Mouse (Mus musculus) midbrain, embryonic 10.5 days (tissue): ENCODE data around the gene Hinfp. TPM values are rescaled to one million over a fixed set of nuclear protein-coding genes. Genes with fewer than 3 reads are reported as not detected.
"Not testable (repeated sequence)": the region's sequence is repeated elsewhere in the genome, so short reads cannot be mapped to it uniquely, and the experiment has no call there.

ENCODE experiments used
- DNase-seq: peaks from one replicate; pipeline ENCODE4 v3.0.0-alpha.2; 2017; ENCODE audit warnings: low spot score
- H3K27ac ChIP-seq: fragments of 300-500 bp; sonication (generic); replicated peaks from 2 replicates; pipeline ENCODE4 v1.5.1; 2016; ENCODE audit warnings: mild to moderate bottlenecking
- H3K27me3 ChIP-seq: fragments of 300-500 bp; sonication (generic); 2 replicates; pipeline ENCODE4 v1.6.1; 2016; ENCODE audit warnings: low read depth, mild to moderate bottlenecking; ENCODE audit not compliant: poor library complexity, severe bottlenecking
- H3K36me3 ChIP-seq: fragments of 300-500 bp; sonication (generic); 2 replicates; pipeline ENCODE4 v1.6.1; 2016; ENCODE audit warnings: mild to moderate bottlenecking, moderate library complexity
- H3K4me1 ChIP-seq: fragments of 300-500 bp; sonication (generic); 2 replicates; pipeline ENCODE4 v1.6.1; 2016
- H3K4me3 ChIP-seq: fragments of 300-500 bp; sonication (generic); 2 replicates; pipeline ENCODE4 v1.5.1; 2016; ENCODE audit warnings: mild to moderate bottlenecking, moderate library complexity
- H3K9me3 ChIP-seq: fragments of 300-500 bp; sonication (generic); replicated peaks from 2 replicates; pipeline ENCODE4 v1.6.1; 2016; ENCODE audit warnings: mild to moderate bottlenecking
- WGBS: fragments of 180-500 bp; shearing (Covaris S2); methylation state at CpG from one replicate; pipeline ENCODE4 v1.1.7; 2016; 5-methylcytosine and 5-hydroxymethylcytosine counted together
- polyA plus RNA-seq: library from polyadenylated mRNA; unstranded; fragments of >200 nt; fragmentation: Nextera tagmentation; extraction: Ambion mirVana; gene quantifications from 2 replicates; pipeline ENCODE4 v1.2.1, GENCODE M21; 2016

Hinfp gene
- polyA plus RNA-seq, 1 experiment from 2014 or later = 29.4 TPM

DNA sequence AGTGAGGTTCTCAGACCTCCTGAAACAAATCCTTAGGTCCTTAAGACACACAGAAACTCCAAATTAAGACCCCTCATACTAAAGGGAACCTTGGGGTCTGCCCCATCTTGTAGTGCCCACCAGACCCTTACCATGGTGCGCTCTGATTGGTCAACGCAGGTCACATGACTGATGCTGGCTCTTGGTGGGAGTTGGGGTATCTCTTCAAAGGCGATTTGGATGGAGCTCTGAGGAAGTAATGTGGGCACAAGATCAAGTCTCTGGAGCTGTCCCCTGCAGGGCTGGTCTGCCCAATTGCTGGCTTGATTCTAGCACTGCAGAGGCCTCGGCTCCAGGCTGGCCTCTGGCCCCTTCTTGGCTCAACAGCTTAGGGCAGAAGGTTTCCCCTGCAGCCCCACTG, 12.0 kb upstream of the Hinfp start:
- Histone ChIP-seq H3K9me3 (no peaks in the 10 kb centered on the region), H3K27ac (no peak overlapping the region), H3K4me3 (peak overlapping the region; percentile 84), H3K27me3 (peaks cover 26% of the 10 kb centered on the region), H3K36me3 (peaks cover 52% of the 10 kb centered on the region), H3K4me1 (peaks cover 45% of the 10 kb centered on the region)
- 64% methylated on average over 4 of the region's 4 CpGs for WGBS
- no peak for DNase-seq

- 91% methylated on average over 18 of the region's 18 CpGs for WGBS
- DNase-seq = no peak
- peaks cover 45% of the 10 kb centered on the region for H3K27me3 ChIP-seq
- H3K4me1 ChIP-seq = peaks cover 61% of the 10 kb centered on the region
- H3K9me3 ChIP-seq = no peaks in the 10 kb centered on the region
- H3K27ac ChIP-seq = no peak overlapping the region
- no peak overlapping the region for H3K4me3 ChIP-seq
- peaks cover 59% of the 10 kb centered on the region for H3K36me3 ChIP-seq
Measured at GRCm38 (mm10) chr9:44314910-44315309, 9.4 kb upstream of the Hinfp start.

DNA sequence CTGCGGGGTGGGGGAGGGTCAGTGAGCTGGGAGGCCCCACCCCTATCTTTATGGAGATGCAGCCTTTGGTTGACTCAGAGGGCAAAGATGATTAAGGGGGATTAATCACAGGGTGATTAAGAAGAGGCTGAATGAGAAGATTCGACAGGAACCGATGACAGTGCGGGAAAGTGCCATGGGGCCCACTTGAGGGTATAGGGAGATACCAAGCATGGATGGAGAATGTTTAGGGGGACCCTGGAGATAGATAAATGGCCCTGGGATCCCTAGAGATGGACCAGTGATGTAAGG, 8.7 kb upstream of the Hinfp start:
- Histone ChIP-seq H3K4me1 (peaks cover 58% of the 10 kb centered on the region), H3K36me3 (peaks cover 59% of the 10 kb centered on the region), H3K27ac (no peak overlapping the region), H3K27me3 (peaks cover 45% of the 10 kb centered on the region), H3K9me3 (no peaks in the 10 kb centered on the region), H3K4me3 (no peak overlapping the region)
- DNase-seq = no peak
- 54% methylated on average over 4 of the region's 4 CpGs for WGBS

DNA sequence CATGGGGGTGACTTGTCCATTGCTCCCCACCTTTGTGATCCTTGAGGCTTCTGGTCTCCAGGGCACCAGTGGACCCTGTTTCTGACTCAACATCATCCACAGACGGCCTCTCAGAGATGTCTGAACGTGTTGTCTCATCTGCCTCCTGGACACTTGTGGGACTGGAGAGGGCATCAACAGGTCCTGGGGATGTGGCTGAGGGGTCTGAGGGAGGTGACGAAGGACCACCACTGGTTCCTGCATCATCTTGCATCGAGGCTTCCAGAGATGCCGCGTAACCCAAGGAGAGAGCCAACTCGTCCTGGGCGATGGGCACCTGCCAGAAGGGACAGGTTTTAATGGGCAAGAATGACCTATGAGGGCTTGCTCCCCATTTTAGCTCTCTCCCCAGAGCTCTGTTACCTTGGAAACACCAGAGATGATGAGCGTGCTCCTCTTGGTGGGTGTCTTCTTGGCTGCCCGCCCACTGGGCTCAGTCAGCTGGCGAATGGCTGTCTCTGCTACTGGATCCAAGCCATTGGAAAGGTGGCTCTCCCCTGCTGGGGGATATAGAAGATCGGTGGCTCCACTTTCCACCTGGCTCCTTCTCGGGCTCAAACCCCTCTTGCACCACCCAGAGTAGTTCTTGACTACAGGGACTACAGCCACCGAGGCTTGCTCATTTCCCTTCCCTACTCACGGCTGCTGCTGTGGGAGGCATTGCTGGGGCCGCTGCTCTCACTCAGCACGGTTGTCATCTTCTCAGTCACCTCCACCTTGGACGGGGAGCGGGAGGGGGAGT, 8.2 kb upstream of the Hinfp start:
- Histone ChIP-seq H3K4me1 (peaks cover 52% of the 10 kb centered on the region), H3K9me3 (no peaks in the 10 kb centered on the region), H3K36me3 (peaks cover 59% of the 10 kb centered on the region), H3K4me3 (no peak overlapping the region), H3K27me3 (peaks cover 41% of the 10 kb centered on the region), H3K27ac (no peak overlapping the region)
- WGBS = 72% methylated on average over 19 of the region's 19 CpGs
- DNase-seq = no peak

GRCm38 (mm10) chr9:44311136-44312134, 6.0 kb upstream of the Hinfp start:
- H3K9me3 ChIP-seq = no peaks in the 10 kb centered on the region
- H3K36me3 ChIP-seq = peaks cover 47% of the 10 kb centered on the region
- 5% methylated on average over 27 of the region's 27 CpGs for WGBS
- peaks cover 33% of the 10 kb centered on the region for H3K4me1 ChIP-seq
- H3K27me3 ChIP-seq = peaks cover 35% of the 10 kb centered on the region
- H3K27ac ChIP-seq = peak overlapping the region; percentile 67
- DNase-seq = peak; percentile 42
- peak overlapping the region; percentile 40 for H3K4me3 ChIP-seq

- Histone ChIP-seq H3K4me1 (peaks cover 33% of the 10 kb centered on the region), H3K27ac (peak overlapping the region; percentile 67), H3K4me3 (peak overlapping the region; percentile 40), H3K36me3 (peaks cover 40% of the 10 kb centered on the region), H3K27me3 (peaks cover 35% of the 10 kb centered on the region), H3K9me3 (no peaks in the 10 kb centered on the region)
- DNase-seq = no peak
- WGBS = 13% methylated on average over 10 of the region's 10 CpGs
Measured at GRCm38 (mm10) chr9:44310750-44311135, 5.3 kb upstream of the Hinfp start.

- Histone ChIP-seq H3K4me1 (peaks cover 36% of the 10 kb centered on the region), H3K36me3 (peaks cover 30% of the 10 kb centered on the region), H3K9me3 (no peaks in the 10 kb centered on the region), H3K27me3 (peaks cover 35% of the 10 kb centered on the region), H3K4me3 (no peak overlapping the region), H3K27ac (no peak overlapping the region)
- WGBS = 57% methylated on average over 3 of the region's 3 CpGs
- no peak for DNase-seq
Measured at GRCm38 (mm10) chr9:44309756-44310155, 4.3 kb upstream of the Hinfp start.

- no peak overlapping the region for H3K27ac ChIP-seq
Measured at GRCm38 (mm10) chr9:44307248-44307647, 1.8 kb upstream of the Hinfp start.

DNA sequence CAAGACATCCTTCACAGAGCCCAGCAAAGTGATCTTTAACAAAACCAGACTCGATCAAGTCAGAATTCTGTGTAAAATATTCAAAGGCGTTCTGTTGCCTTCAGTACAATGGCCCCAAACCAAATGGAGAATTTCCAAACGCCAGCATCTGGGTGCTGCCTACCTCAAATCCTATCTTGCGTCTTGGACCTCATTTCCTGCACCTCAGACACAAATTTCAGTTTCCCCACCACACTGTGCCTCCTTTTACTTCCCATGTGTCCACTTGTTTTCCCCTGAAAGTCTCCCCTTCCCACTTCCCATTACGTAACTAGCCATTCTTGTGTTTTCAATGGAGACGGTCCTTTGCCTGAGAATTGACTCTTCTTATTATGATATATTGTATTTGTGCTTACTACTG, 1.1 kb upstream of the Hinfp start:
- no peak overlapping the region for H3K4me3 ChIP-seq
- peaks cover 10% of the 10 kb centered on the region for H3K27me3 ChIP-seq
- 89% methylated on average over 6 of the region's 6 CpGs for WGBS
- H3K4me1 ChIP-seq = peaks cover 34% of the 10 kb centered on the region
- no peak for DNase-seq
- no peaks in the 10 kb centered on the region for H3K9me3 ChIP-seq
- H3K36me3 ChIP-seq = peaks cover 25% of the 10 kb centered on the region
- H3K27ac ChIP-seq = no peak overlapping the region

More at GRCm38 (mm10) chr9:44307248-44307647, 1.8 kb upstream of the Hinfp start:
- Histone ChIP-seq H3K4me3 (no peak overlapping the region), H3K9me3 (no peaks in the 10 kb centered on the region), H3K27me3 (peaks cover 17% of the 10 kb centered on the region), H3K4me1 (peaks cover 42% of the 10 kb centered on the region), H3K36me3 (peaks cover 18% of the 10 kb centered on the region)
- WGBS = 83% methylated on average over 2 of the region's 2 CpGs
- no peak for DNase-seq

DNA sequence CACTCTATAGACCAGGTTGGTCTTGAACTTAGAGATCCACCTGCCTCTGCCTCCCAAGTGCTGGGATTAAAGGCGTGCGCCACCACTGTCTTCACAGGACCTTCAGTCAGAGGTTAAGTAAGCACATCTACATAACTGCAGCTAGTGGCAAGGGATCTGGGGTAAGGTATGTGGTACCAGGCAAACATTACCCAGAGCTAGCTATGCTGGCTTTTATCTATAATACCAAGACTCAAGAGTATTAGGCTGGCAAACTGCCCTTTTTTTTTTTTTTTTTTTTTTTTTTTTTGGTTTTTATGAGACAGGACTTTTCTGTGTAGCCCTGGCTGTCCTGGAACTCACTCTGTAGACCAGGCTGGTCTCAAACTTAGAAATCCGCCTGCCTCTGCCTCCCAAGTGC, 5.5 kb downstream of the Hinfp start:
- not testable (repeated sequence) for H3K27ac ChIP-seq, H3K27me3 ChIP-seq, H3K4me3 ChIP-seq, DNase-seq, H3K9me3 ChIP-seq
- Histone ChIP-seq H3K4me1 (peaks cover 16% of the 10 kb centered on the region), H3K36me3 (peaks cover 84% of the 10 kb centered on the region)
- 94% methylated on average over 3 of the region's 3 CpGs for WGBS

DNA sequence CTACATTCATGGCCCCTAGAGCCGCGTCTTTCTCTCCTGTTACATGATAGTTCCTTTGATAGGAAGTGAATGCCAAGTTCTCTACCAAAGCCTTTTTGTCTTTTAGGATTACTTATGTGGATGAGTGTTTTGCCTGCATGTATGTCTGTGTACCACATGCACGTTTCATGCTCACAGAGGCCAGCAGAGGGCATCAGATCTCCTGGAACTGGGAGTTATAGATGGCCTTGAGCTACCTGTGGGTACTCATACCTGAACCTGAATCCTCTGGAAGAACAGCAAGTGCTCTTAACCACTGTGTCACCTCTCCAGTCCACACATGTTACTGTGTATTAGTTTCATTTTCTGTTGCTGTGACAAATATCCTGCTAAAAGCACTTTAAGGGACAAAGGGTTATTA, 13.0 kb downstream of the Hinfp start:
- Histone ChIP-seq H3K4me1 (peaks cover 21% of the 10 kb centered on the region), H3K36me3 (peaks cover 74% of the 10 kb centered on the region), H3K9me3 (peaks cover 8% of the 10 kb centered on the region; the same call in 1 of the 2 replicates), H3K27ac (no peak overlapping the region), H3K4me3 (no peak overlapping the region), H3K27me3 (peaks cover 27% of the 10 kb centered on the region)
- 76% methylated on average over 3 of the region's 3 CpGs for WGBS
- DNase-seq = peak; percentile 26

DNA sequence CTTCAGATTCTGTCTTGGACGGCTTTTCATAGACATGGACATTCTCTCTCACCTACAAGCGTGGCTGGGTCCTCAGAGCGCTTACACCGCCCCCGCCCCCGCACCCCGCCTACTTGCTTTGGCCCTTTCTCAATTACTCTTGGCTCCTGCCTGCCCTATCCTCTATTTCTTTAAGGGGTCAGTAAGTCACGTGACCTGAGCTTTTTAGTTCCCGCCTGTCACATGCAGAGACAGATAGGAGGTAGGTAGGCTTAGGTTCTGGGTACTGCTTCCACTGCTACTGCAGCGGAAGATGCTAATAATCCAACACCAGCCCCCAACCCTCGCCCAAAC, 16.5 kb downstream of the Hinfp start:
- peak overlapping the region; percentile 79 for H3K27ac ChIP-seq
- H3K27me3 ChIP-seq = peaks cover 46% of the 10 kb centered on the region
- peak overlapping the region; percentile 82 for H3K4me3 ChIP-seq
- peaks cover 40% of the 10 kb centered on the region for H3K36me3 ChIP-seq
- H3K9me3 ChIP-seq = peaks cover 8% of the 10 kb centered on the region; the same call in 1 of the 2 replicates
- WGBS = 4% methylated on average over 11 of the region's 11 CpGs
- H3K4me1 ChIP-seq = peaks cover 40% of the 10 kb centered on the region
- peak; percentile 28 for DNase-seq
